Mouse (Mus musculus) heart, adult 8-10 months (tissue): Measurements from ENCODE around the gene Ubac2. TPM values are rescaled to one million over a fixed set of nuclear protein-coding genes. Genes with fewer than 3 reads are reported as not detected.

Experiments
- DNase-seq: peaks from one replicate; pipeline ENCODE4 v3.0.0; 2022; ENCODE audit warnings: low spot score
- total RNA-seq, 4 experiments: library from RNA; stranded (reverse); gene quantifications; 2 replicates each; pipeline ENCODE4 v1.2.4; 2022

Ubac2 gene
- total RNA-seq, 4 experiments from 2014 or later = 30.4 to 31.5 (median 30.8) TPM

- DNase-seq = no peak
These were observed 71.0 kb downstream of the Ubac2 start for GRCm38 (mm10) chr14:121949436-121949835.

- DNase-seq = no peak
These were observed 71.5 kb downstream of the Ubac2 start for GRCm38 (mm10) chr14:121949897-121950296.

GRCm38 (mm10) chr14:121951399-121952045 lies 73.1 kb downstream of the Ubac2 start:
- DNase-seq = no peak

- DNase-seq = no peak
These were observed 73.6 kb downstream of the Ubac2 start for GRCm38 (mm10) chr14:121952046-121952400.

- DNase-seq = no peak
These were observed 75.7 kb downstream of the Ubac2 start for GRCm38 (mm10) chr14:121954129-121954528.

- DNase-seq = no peak
These were observed 76.2 kb downstream of the Ubac2 start for GRCm38 (mm10) chr14:121954608-121955007.

GRCm38 (mm10) chr14:121955176-121955795 lies 76.9 kb downstream of the Ubac2 start:
- no peak for DNase-seq

GRCm38 (mm10) chr14:121956291-121956690 lies 77.9 kb downstream of the Ubac2 start:
- DNase-seq = no peak

GRCm38 (mm10) chr14:121957176-121957871 lies 78.9 kb downstream of the Ubac2 start:
- DNase-seq = no peak

GRCm38 (mm10) chr14:121958041-121958750 lies 79.8 kb downstream of the Ubac2 start:
- DNase-seq = no peak

GRCm38 (mm10) chr14:121958751-121959537 lies 80.5 kb downstream of the Ubac2 start:
- no peak for DNase-seq

- DNase-seq = no peak
These were observed 81.1 kb downstream of the Ubac2 start for GRCm38 (mm10) chr14:121959538-121959980.

- DNase-seq = no peak
These were observed 81.6 kb downstream of the Ubac2 start for GRCm38 (mm10) chr14:121960031-121960430.

GRCm38 (mm10) chr14:121960531-121960930 lies 82.1 kb downstream of the Ubac2 start:
- DNase-seq = no peak

- no peak for DNase-seq
These were observed 82.6 kb downstream of the Ubac2 start for GRCm38 (mm10) chr14:121960997-121961396.

GRCm38 (mm10) chr14:121961496-121962127 lies 83.2 kb downstream of the Ubac2 start:
- DNase-seq = no peak

GRCm38 (mm10) chr14:121962128-121962890 lies 83.9 kb downstream of the Ubac2 start:
- no peak for DNase-seq

- no peak for DNase-seq
These were observed 85.0 kb downstream of the Ubac2 start for GRCm38 (mm10) chr14:121963251-121963941.

- DNase-seq = no peak
These were observed 85.5 kb downstream of the Ubac2 start for GRCm38 (mm10) chr14:121963942-121964335.

- DNase-seq = no peak
These were observed 86.6 kb downstream of the Ubac2 start, which contains the start of gene Gpr183 for GRCm38 (mm10) chr14:121964990-121965389. Gpr183 (minus strand) TSS chr14:121965195.
